Mouse (Mus musculus) lung, embryonic 16.5 days (tissue): ENCODE results near the gene Epop. TPM values are rescaled to one million over a fixed set of nuclear protein-coding genes. Genes with fewer than 3 reads are reported as not detected.
"Not testable (repeated sequence)": the region's sequence is repeated elsewhere in the genome, so short reads cannot be mapped to it uniquely, and the experiment has no call there.

Experiments
- ATAC-seq: fragments of 200-750 bp; cut with Nextera tagmentation; 2 replicates; pipeline ENCODE4 v1.8.0; 2017; ENCODE audit warnings: low read depth, mild to moderate bottlenecking, moderate library complexity
- H3K27ac ChIP-seq: fragments of 300-500 bp; sonication (generic); 2 replicates; pipeline ENCODE4 v1.5.1; 2014; ENCODE audit warnings: mild to moderate bottlenecking, control low read depth, low read length
- H3K27me3 ChIP-seq: fragments of 300-500 bp; sonication (generic); 2 replicates; pipeline ENCODE4 v1.6.1; 2014; ENCODE audit warnings: low read depth, low read length, mixed read lengths; ENCODE audit not compliant: control insufficient read depth, insufficient read depth
- H3K36me3 ChIP-seq: fragments of 300-500 bp; sonication (generic); 2 replicates; pipeline ENCODE4 v1.6.1; 2014; ENCODE audit warnings: low read length; ENCODE audit not compliant: control insufficient read depth, insufficient read depth
- H3K4me1 ChIP-seq: fragments of 300-500 bp; sonication (generic); replicated peaks from 2 replicates; pipeline ENCODE4 v1.6.1; 2014; ENCODE audit warnings: low read length, mixed read lengths; ENCODE audit not compliant: control insufficient read depth, insufficient read depth
- H3K4me2 ChIP-seq: fragments of 300-500 bp; sonication (generic); 2 replicates; pipeline ENCODE4 v1.6.1; 2014; ENCODE audit warnings: low read depth, low read length, control low read depth
- H3K4me3 ChIP-seq: fragments of 300-500 bp; sonication (generic); 2 replicates; pipeline ENCODE4 v1.5.1; 2014; ENCODE audit warnings: mild to moderate bottlenecking, low read length, control low read depth
- H3K9ac ChIP-seq: fragments of 300-500 bp; sonication (generic); 2 replicates; pipeline ENCODE4 v1.6.1; 2014; ENCODE audit warnings: low read length, control low read depth
- H3K9me3 ChIP-seq: fragments of 300-500 bp; sonication (generic); 2 replicates; pipeline ENCODE4 v1.6.1; 2016; ENCODE audit warnings: low read length; ENCODE audit not compliant: control insufficient read depth
- WGBS: fragments of 180-500 bp; shearing (Covaris S2); extraction: QIAGEN DNeasy Blood & Tissue Kit; methylation state at CpG from one replicate; pipeline ENCODE4 v1.1.7; 2014; 5-methylcytosine and 5-hydroxymethylcytosine counted together
- polyA plus RNA-seq: library from polyadenylated mRNA; unstranded; fragments of >200 nt; fragmentation: Nextera tagmentation; extraction: Ambion mirVana; gene quantifications from 2 replicates; pipeline ENCODE4 v1.2.1, GENCODE M21; 2015

Gene Epop
- polyA plus RNA-seq, 1 experiment from 2014 or later, result 2.1 TPM

DNA sequence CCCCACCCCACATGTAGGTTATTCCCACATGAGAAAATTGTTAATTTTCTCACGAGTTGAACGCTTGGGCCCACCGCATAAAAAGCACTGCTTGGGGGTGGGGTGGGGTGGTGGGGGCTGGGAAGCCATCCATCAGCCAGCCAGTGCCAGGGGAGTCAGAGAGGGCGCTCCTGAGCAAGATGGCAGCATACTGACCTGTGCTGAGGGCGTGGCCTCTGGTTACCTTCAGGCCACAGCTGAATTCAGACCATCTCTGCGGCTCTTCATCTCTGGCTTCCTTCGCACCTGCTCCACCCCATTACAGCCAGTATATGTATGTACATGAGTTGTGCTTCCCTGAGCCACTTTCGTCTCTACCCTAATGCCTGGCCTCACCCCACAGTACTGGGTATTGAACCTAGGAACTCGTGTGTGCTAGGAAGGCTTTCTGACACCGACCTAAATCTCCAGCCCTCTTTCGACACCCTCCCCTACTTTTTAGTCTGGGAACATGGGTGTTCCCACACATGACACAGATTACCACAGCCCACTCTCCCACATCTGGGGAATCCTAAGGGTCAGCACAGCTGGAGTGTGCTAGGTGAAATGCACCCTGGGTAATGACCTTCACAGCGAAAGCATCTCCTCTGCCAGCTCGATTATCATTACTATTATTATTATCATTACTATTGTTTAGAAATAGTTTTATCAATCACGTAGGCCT lies 26.9 kb upstream of the Epop start:
- peaks cover 3% of the 10 kb centered on the region; the same call in 1 of the 2 replicates for H3K27me3 ChIP-seq
- no peak overlapping the region for H3K4me2 ChIP-seq
- H3K4me3 ChIP-seq, result no peak overlapping the region
- no peaks in the 10 kb centered on the region for H3K36me3 ChIP-seq
- H3K4me1 ChIP-seq, result peaks cover 20% of the 10 kb centered on the region
- WGBS, result 78% methylated on average over 14 of the region's 14 CpGs
- H3K9me3 ChIP-seq, result no peaks in the 10 kb centered on the region
- H3K9ac ChIP-seq, result no peak overlapping the region
- H3K27ac ChIP-seq, result no peak overlapping the region
- ATAC-seq, result no peak

DNA sequence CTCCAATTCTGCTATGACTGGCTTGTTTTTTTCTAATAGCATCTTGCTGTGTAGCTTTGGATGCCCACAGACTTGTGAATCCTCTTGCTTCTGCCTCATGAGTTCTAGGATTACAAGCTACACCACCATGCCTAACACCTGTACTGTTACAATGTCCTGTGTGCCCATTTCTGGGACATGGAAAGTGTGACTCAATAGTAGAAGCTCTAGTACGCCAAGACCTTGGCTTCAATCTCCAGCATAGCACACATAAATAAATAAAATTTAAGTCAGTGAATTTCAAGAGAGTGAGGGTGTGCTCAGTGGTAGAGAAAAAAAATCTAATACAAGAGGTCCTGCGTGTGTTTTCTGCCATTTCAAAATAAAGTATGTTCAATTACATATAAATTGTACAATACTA lies 24.7 kb upstream of the Epop start:
- Histone ChIP-seq H3K27me3 (no peaks in the 10 kb centered on the region), H3K4me1 (peaks cover 7% of the 10 kb centered on the region; the same call in 1 of the 2 replicates), H3K27ac (no peak overlapping the region), H3K9me3 (no peaks in the 10 kb centered on the region), H3K4me2 (no peak overlapping the region), H3K9ac (no peak overlapping the region), H3K36me3 (no peaks in the 10 kb centered on the region), H3K4me3 (no peak overlapping the region)
- WGBS, result 86% methylated on average over 2 of the region's 2 CpGs
- ATAC-seq, result no peak

DNA sequence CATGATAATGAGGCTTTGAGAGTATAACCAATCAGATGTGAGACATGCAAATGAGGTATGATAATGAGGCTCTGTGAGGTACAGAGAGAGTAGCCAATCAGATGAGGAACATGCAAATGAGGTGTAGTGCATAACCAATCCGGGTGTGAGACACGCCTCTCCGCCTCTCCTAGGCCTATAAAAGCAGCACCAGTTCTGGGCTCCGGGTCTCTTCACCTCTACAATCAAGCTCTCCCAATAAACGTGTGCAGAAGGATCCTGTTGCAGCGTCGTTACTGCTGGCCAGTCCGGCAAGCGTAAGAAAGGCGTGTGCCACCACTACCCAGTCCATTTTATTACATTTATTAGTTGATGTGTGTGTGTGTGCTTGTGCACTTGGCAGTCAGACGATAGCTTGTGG lies 23.9 kb upstream of the Epop start:
- H3K9me3 ChIP-seq, H3K27me3 ChIP-seq, ATAC-seq, H3K27ac ChIP-seq, H3K4me3 ChIP-seq, H3K9ac ChIP-seq, H3K4me1 ChIP-seq, H3K4me2 ChIP-seq, H3K36me3 ChIP-seq: not testable (repeated sequence)
- 89% methylated on average over 11 of the region's 11 CpGs for WGBS

DNA sequence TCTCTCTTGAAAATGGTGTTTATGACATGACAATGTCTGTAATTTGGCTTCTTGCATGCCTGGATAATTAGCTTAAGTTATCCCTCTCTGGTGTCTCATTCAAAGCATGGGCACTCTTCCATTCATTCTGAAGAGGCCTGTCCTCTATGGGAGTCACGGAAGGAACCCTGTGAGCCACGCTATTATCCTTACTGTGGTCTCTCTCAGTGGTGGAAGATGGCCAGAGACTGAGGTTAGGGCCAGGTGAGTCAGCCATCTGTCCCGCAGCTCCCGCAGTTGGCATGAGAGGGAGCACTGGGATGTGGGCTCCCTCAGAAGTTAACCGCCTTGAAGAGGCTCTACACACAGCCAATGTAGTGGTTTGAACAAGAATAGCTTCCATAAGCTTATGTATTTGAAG lies 20.8 kb upstream of the Epop start:
- 52% methylated on average over 5 of the region's 5 CpGs for WGBS
- no peak overlapping the region for H3K9ac ChIP-seq
- no peak overlapping the region for H3K4me3 ChIP-seq

DNA sequence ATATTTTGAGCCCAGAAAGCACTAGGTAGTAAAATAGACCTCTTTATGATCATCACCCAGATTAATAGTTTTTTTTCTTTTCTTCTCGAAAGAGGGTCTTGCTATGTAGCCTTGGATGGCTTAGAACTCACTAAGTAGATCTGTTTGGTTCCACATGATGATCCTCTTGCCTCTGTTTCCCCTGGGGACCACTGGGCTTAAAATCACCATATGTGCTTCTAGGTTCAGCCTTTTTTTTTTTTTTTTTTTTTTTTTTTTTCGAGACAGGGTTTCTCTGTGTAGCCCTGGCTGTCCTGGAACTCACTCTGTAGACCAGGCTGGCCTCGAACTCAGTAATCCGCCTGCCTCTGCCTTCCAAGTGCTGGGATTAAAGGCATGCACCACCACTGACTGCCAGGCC lies 19.0 kb upstream of the Epop start:
- H3K27me3 ChIP-seq, H3K4me2 ChIP-seq, H3K4me1 ChIP-seq, H3K9me3 ChIP-seq, H3K36me3 ChIP-seq, H3K9ac ChIP-seq, ATAC-seq, H3K27ac ChIP-seq, H3K4me3 ChIP-seq: not testable (repeated sequence)
- whole genome bisulfite sequencing, result 65% methylated on average over 4 of the region's 4 CpGs

More for the DNA sequence above, 20.8 kb upstream of the Epop start:
- H3K27ac ChIP-seq, result no peak overlapping the region
- no peaks in the 10 kb centered on the region for H3K4me1 ChIP-seq
- no peak for ATAC-seq
- H3K27me3 ChIP-seq, result no peaks in the 10 kb centered on the region
- H3K36me3 ChIP-seq, result no peaks in the 10 kb centered on the region
- H3K4me2 ChIP-seq, result no peak overlapping the region
- no peaks in the 10 kb centered on the region for H3K9me3 ChIP-seq

DNA sequence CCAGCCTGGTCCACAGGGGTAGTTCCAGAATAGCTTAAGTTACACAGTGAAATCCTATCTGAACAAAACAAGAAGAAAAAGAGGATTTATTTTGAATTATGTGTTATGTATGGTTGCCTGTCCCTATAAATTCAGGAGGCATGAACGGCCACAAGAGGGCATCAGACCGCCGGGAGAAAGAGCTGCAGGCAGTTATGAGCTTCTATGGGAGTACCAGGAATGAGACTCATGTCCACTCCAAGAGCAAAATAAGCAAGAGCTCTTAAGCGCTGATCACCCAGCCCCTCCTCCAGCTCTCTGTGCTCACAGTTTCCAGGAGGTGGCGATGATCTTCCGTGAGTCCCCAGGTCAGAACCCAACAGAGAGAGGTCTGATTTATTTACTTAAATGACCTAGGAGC lies 15.3 kb upstream of the Epop start:
- ATAC-seq, result peak; percentile 69
- Histone ChIP-seq H3K4me3 (no peak overlapping the region), H3K36me3 (no peaks in the 10 kb centered on the region), H3K4me1 (no peaks in the 10 kb centered on the region), H3K9me3 (no peaks in the 10 kb centered on the region), H3K27ac (no peak overlapping the region), H3K4me2 (no peak overlapping the region), H3K9ac (no peak overlapping the region), H3K27me3 (no peaks in the 10 kb centered on the region)
- WGBS, result 1% methylated on average over 6 of the region's 6 CpGs

DNA sequence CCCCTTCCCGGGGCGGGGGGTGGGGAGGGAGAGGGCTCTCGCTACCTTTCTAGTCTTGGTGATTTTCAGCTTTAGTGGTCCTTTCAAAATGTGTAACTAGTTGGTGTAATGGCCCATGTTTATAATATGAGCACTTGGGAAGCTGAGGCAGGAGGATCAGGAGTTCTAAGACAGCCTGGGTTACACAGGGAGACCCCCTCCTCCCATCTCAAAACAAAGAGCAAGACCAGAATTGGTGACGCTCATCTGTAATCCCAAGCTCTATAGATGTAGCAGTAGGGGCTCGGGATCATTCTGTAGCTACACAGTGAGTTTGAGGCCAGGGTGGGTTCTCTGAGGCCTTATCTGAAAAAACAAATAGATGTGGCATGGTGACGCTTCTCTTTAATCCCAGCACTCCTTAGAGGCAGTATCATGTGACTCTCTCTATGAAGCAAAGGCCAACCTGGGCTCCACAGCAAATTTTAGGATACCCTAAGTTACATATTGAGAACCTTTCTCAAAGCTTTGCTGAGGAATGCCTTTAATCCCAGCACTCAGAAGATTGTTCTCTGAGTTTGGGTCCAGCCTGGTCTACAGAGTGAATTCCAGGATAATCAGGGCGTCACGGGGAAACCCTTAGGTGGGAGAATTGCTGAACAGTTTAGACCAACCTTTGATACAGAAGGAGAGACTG lies 14.0 kb upstream of the Epop start:
- no peak for ATAC-seq
- H3K27me3 ChIP-seq, result no peaks in the 10 kb centered on the region
- 58% methylated on average over 8 of the region's 8 CpGs for WGBS

DNA sequence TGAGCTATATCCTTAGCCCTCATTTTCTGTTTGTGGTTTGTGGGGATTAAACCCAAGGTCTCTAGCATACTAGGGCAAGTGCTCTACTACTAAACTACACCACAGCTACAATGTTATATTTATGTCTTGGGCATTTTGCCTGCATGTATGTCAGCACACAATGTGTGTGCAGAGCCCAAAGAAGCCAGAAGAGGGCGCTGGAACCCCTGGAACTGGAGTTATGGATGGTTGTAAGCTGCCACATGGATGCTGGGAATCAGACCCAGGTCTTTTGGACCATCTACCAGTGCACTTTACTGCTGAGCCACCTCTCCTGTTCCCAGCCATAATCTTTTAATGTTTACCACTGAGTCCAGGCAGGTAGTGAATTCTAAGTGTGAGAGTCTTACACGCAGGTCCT lies 13.2 kb upstream of the Epop start:
- Histone ChIP-seq H3K27me3 (no peaks in the 10 kb centered on the region), H3K4me1 (no peaks in the 10 kb centered on the region), H3K4me3 (no peak overlapping the region), H3K36me3 (no peaks in the 10 kb centered on the region), H3K27ac (no peak overlapping the region), H3K4me2 (no peak overlapping the region), H3K9ac (no peak overlapping the region), H3K9me3 (no peaks in the 10 kb centered on the region)
- no peak for ATAC-seq
- 44% methylated on average over 2 of the region's 2 CpGs for WGBS

More for the DNA sequence above, 14.0 kb upstream of the Epop start:
- H3K9ac ChIP-seq, result no peak overlapping the region
- H3K36me3 ChIP-seq, result no peaks in the 10 kb centered on the region
- no peaks in the 10 kb centered on the region for H3K4me1 ChIP-seq
- H3K4me2 ChIP-seq, result no peak overlapping the region
- no peak overlapping the region for H3K27ac ChIP-seq
- H3K4me3 ChIP-seq, result no peak overlapping the region
- no peaks in the 10 kb centered on the region for H3K9me3 ChIP-seq

DNA sequence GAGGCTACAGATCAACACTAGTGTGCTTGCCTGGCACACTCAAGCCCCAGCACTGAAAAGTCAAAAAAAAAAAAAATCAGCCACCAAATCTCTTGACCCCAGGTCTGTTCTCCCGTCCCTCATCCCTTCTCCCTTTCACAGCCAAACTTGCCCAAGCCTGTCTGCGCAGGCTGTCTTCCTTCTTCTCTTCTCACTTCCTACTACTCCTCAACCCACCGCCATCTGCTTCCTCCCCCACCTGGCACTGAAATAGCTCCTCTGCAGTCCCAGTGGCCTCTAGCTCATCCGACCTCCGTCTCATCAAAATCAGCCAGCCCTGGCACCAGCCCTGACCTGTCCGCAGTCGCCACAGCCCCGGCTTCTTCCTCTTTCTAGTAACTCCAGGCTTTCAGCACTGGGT lies 12.2 kb upstream of the Epop start:
- WGBS, result 41% methylated on average over 8 of the region's 8 CpGs
- ATAC-seq, result no peak
- Histone ChIP-seq H3K4me3 (no peak overlapping the region), H3K9me3 (no peaks in the 10 kb centered on the region), H3K27me3 (no peaks in the 10 kb centered on the region), H3K36me3 (no peaks in the 10 kb centered on the region), H3K4me1 (no peaks in the 10 kb centered on the region), H3K27ac (no peak overlapping the region), H3K9ac (no peak overlapping the region), H3K4me2 (no peak overlapping the region)
